Mouse (Mus musculus) brain, embryonic 14.5 days (tissue): ENCODE measurements around the gene Rln1.

Experiments used
- CTCF ChIP-seq: fragments of 200-500 bp; IDR thresholded peaks from 2 replicates; pipeline ENCODE4 v1.5.1; 2012; ENCODE audit warnings: inconsistent platforms, mild to moderate bottlenecking, moderate library complexity, borderline replicate concordance; ENCODE audit not compliant: insufficient read depth, insufficient read length; ENCODE audit errors: extremely low read depth
- POLR2A ChIP-seq: fragments of 200-500 bp; IDR thresholded peaks from 2 replicates; pipeline ENCODE4 v1.6.1; 2012; ENCODE audit warnings: mild to moderate bottlenecking, inconsistent platforms, borderline replicate concordance; ENCODE audit not compliant: poor library complexity, insufficient read depth, insufficient read length, severe bottlenecking; ENCODE audit errors: extremely low read depth

GRCm38 (mm10) chr19:29370545-29371283, 36.2 kb upstream of the Rln1 start:
- no peak for TF ChIP-seq CTCF
- TF ChIP-seq POLR2A = no peak
